Mouse (Mus musculus) bone marrow, adult 2 months (tissue): ENCODE results near the gene Zfp346.

Source experiments
- CTCF ChIP-seq: fragments of 200-500 bp; IDR thresholded peaks from 2 replicates; pipeline ENCODE4 v1.5.1; 2011; ENCODE audit warnings: low read length, control low read depth; ENCODE audit not compliant: control insufficient read depth, insufficient read depth
- POLR2A ChIP-seq: fragments of 200-500 bp; IDR thresholded peaks from 2 replicates; pipeline ENCODE4 v1.6.1; 2011; ENCODE audit warnings: low read depth, mild to moderate bottlenecking, control low read depth, low read length, borderline replicate concordance; ENCODE audit not compliant: control insufficient read depth

DNA sequence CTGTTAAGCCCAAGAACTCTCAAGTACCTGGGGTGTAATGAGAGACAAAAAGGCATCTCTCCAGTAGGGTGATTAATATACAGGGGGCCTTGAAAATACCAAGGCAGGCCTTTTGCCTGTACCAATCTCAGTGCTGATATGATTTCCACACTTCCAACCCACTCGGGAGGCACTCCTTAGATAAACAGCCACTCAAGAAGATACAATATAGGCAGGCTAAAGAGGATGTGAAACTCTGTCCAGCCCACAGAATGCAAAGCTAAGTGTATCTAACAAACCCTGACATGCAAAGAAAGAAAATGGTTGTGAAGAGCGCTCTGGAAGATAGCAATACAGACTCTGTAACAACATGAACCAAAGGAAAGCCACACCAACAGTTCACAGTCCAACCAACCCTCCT, 41.8 kb upstream of the Zfp346 start:
- TF ChIP-seq CTCF (no peak), POLR2A (no peak)
